Mouse (Mus musculus) liver, embryonic 14.5 days (tissue): Measurements from ENCODE around the gene Tspyl4. TPM values are rescaled to one million over a fixed set of nuclear protein-coding genes. Genes with fewer than 3 reads are reported as not detected.
A peak's percentile ranks its signal among the peaks of the same experiment; 100 is the strongest.

ENCODE experiments used
- ATAC-seq: fragments of 200-750 bp; cut with Nextera tagmentation; 2 replicates; pipeline ENCODE4 v1.8.0; 2017; ENCODE audit warnings: moderate number of reproducible peaks, mild to moderate bottlenecking, moderate library complexity; ENCODE audit not compliant: insufficient read depth
- DNase-seq, 3 experiments: peaks; one replicate each; pipeline ENCODE4 v3.0.0-alpha.2; 2012 to 2013; ENCODE audit warnings: low read depth in 3 of 3, low spot score in 3 of 3
- H3K27ac ChIP-seq: fragments of 300-500 bp; sonication (generic); 2 replicates; pipeline ENCODE4 v1.5.1; 2014; ENCODE audit warnings: moderate library complexity, mild to moderate bottlenecking, control low read depth, inconsistent platforms
- H3K27me3 ChIP-seq: fragments of 300-500 bp; sonication (generic); 2 replicates; pipeline ENCODE4 v1.6.1; 2014; ENCODE audit warnings: mild to moderate bottlenecking, low read length, moderate library complexity; ENCODE audit not compliant: control insufficient read depth, insufficient read depth
- H3K36me3 ChIP-seq: fragments of 300-500 bp; sonication (generic); replicated peaks from 2 replicates; pipeline ENCODE4 v1.6.1; 2014; ENCODE audit warnings: low read depth; ENCODE audit not compliant: control insufficient read depth, insufficient read depth
- H3K4me1 ChIP-seq, 2 experiments: fragments of 200-500 bp in 1 of 2; fragments of 300-500 bp in 1 of 2; sonication (generic) in 1 of 2; replicated peaks; 2 replicates each; pipeline ENCODE4 v1.6.1; 2012 to 2014; ENCODE audit warnings: antibody characterized with exemption in 1 of 2, inconsistent platforms in 1 of 2, low read length in 1 of 2; ENCODE audit not compliant: control insufficient read depth in 2 of 2, insufficient read depth in 2 of 2
- H3K4me2 ChIP-seq: fragments of 300-500 bp; sonication (generic); 2 replicates; pipeline ENCODE4 v1.6.1; 2014; ENCODE audit warnings: low read depth, mild to moderate bottlenecking, control low read depth, moderate library complexity
- H3K4me3 ChIP-seq, 2 experiments: fragments of 200-500 bp in 1 of 2; fragments of 300-500 bp in 1 of 2; sonication (generic) in 1 of 2; 2 replicates each; pipeline ENCODE4 v1.5.1; 2012 to 2014; ENCODE audit warnings: low read depth in 2 of 2, low read length in 2 of 2, mild to moderate bottlenecking in 2 of 2, control low read depth in 1 of 2, inconsistent platforms in 1 of 2, moderate library complexity in 1 of 2; ENCODE audit not compliant: insufficient read depth in 1 of 2
- H3K9ac ChIP-seq: fragments of 300-500 bp; sonication (generic); replicated peaks from 2 replicates; pipeline ENCODE4 v1.6.1; 2014; ENCODE audit warnings: mild to moderate bottlenecking, control low read depth, moderate library complexity
- H3K9me3 ChIP-seq: fragments of 300-500 bp; sonication (generic); 2 replicates; pipeline ENCODE4 v1.6.1; 2016; ENCODE audit warnings: low read length, mixed read lengths; ENCODE audit not compliant: control insufficient read depth
- CTCF ChIP-seq: IDR thresholded peaks from 2 replicates; pipeline ENCODE4 v1.5.1; 2016; ENCODE audit warnings: antibody characterized with exemption, low read depth, control low read depth
- EP300 ChIP-seq: IDR thresholded peaks from 2 replicates; pipeline ENCODE4 v1.6.1; 2016; ENCODE audit warnings: antibody characterized with exemption, low read depth
- WGBS: fragments of 180-500 bp; shearing (Covaris S2); extraction: QIAGEN DNeasy Blood & Tissue Kit; methylation state at CpG from one replicate; pipeline ENCODE4 v1.1.7; 2014; ENCODE audit not compliant: insufficient replicate concordance; 5-methylcytosine and 5-hydroxymethylcytosine counted together
- polyA plus RNA-seq, 2 experiments: library from polyadenylated mRNA; depleted of rRNA in 1 of 2; stranded (reverse) in 1 of 2; unstranded in 1 of 2; fragments of >200 nt; fragmentation: Nextera tagmentation in 1 of 2; extraction: Ambion mirVana in 1 of 2; gene quantifications; 2 replicates each; pipeline versions ENCODE4 v1.2.1 to v1.2.3; 2012 to 2014

Tspyl4 gene
- polyA plus RNA-seq, 2 experiments: 0.19 to 0.42 TPM

- TF ChIP-seq CTCF: no peak
- no peak for TF ChIP-seq EP300
- Histone ChIP-seq H3K9me3 (no peaks in the 10 kb centered on the region), H3K4me1 (peaks cover 0 to 4% of the 10 kb centered on the region in 2 experiments; a peak in 1 of 4 replicates), H3K4me2 (no peak overlapping the region), H3K36me3 (no peaks in the 10 kb centered on the region), H3K9ac (no peak overlapping the region), H3K27ac (no peak overlapping the region), H3K27me3 (no peaks in the 10 kb centered on the region), H3K4me3 (no peak overlapping the region)
- DNase-seq: no peak
- WGBS: 74% methylated on average over 2 of the region's 2 CpGs
- no peak for ATAC-seq
Measured at GRCm38 (mm10) chr10:34320809-34321208, 23.6 kb downstream of the Tspyl4 start.

GRCm38 (mm10) chr10:34326701-34327100 lies 29.5 kb downstream of the Tspyl4 start:
- DNase-seq: peak in 1 of 3 experiments; percentile 4
- H3K4me1 ChIP-seq: no peaks in the 10 kb centered on the region
- no peak overlapping the region for H3K4me2 ChIP-seq
- no peaks in the 10 kb centered on the region for H3K36me3 ChIP-seq
- no peak overlapping the region for H3K27ac ChIP-seq
- no peaks in the 10 kb centered on the region for H3K9me3 ChIP-seq
- H3K9ac ChIP-seq: no peak overlapping the region
- ATAC-seq: no peak
- H3K4me3 ChIP-seq: no peak overlapping the region
- TF ChIP-seq EP300 (no peak), CTCF (peak; percentile 66)
- WGBS: 23% methylated on average over 4 of the region's 4 CpGs
- no peaks in the 10 kb centered on the region for H3K27me3 ChIP-seq

- H3K9ac ChIP-seq: no peak overlapping the region
- no peak for ATAC-seq
- 53% methylated on average over 5 of the region's 5 CpGs for WGBS
Measured at GRCm38 (mm10) chr10:34327144-34327543, 29.9 kb downstream of the Tspyl4 start.

GRCm38 (mm10) chr10:34328310-34328709 lies 31.1 kb downstream of the Tspyl4 start:
- Histone ChIP-seq H3K9me3 (no peaks in the 10 kb centered on the region), H3K27me3 (no peaks in the 10 kb centered on the region), H3K4me3 (no peak overlapping the region), H3K9ac (no peak overlapping the region), H3K27ac (no peak overlapping the region), H3K4me1 (no peaks in the 10 kb centered on the region), H3K36me3 (no peaks in the 10 kb centered on the region), H3K4me2 (no peak overlapping the region)
- no peak for TF ChIP-seq EP300
- TF ChIP-seq CTCF: peak; percentile 54
- ATAC-seq (no peak), DNase-seq (no peak)
- 9% methylated on average over 2 of the region's 2 CpGs for WGBS

More at GRCm38 (mm10) chr10:34327144-34327543, 29.9 kb downstream of the Tspyl4 start:
- Histone ChIP-seq H3K27me3 (no peaks in the 10 kb centered on the region), H3K4me3 (no peak overlapping the region), H3K4me1 (no peaks in the 10 kb centered on the region), H3K4me2 (no peak overlapping the region), H3K36me3 (no peaks in the 10 kb centered on the region), H3K9me3 (no peaks in the 10 kb centered on the region), H3K27ac (no peak overlapping the region)
- no peak for TF ChIP-seq EP300
- no peak for TF ChIP-seq CTCF
- DNase-seq: no peak

GRCm38 (mm10) chr10:34341014-34341413 lies 43.8 kb downstream of the Tspyl4 start:
- ATAC-seq (no peak), DNase-seq (no peak)
- H3K27me3 ChIP-seq: no peaks in the 10 kb centered on the region
- no peaks in the 10 kb centered on the region for H3K9me3 ChIP-seq
- no peaks in the 10 kb centered on the region for H3K4me1 ChIP-seq
- no peak for TF ChIP-seq EP300
- no peak for TF ChIP-seq CTCF
- no peak overlapping the region for H3K9ac ChIP-seq
- no peak overlapping the region for H3K4me2 ChIP-seq
- 64% methylated on average over 6 of the region's 6 CpGs for WGBS
- H3K27ac ChIP-seq: no peak overlapping the region
- H3K36me3 ChIP-seq: no peaks in the 10 kb centered on the region
- no peak overlapping the region for H3K4me3 ChIP-seq
